Mouse (Mus musculus) retina, postnatal 1 day (tissue): ENCODE results near the gene Ak5.
"Not testable (repeated sequence)": the region's sequence is repeated elsewhere in the genome, so short reads cannot be mapped to it uniquely, and the experiment has no call there.

Experiments
- DNase-seq: peaks from one replicate; pipeline ENCODE4 v3.0.0-alpha.2; 2012

Gene Ak5

DNA sequence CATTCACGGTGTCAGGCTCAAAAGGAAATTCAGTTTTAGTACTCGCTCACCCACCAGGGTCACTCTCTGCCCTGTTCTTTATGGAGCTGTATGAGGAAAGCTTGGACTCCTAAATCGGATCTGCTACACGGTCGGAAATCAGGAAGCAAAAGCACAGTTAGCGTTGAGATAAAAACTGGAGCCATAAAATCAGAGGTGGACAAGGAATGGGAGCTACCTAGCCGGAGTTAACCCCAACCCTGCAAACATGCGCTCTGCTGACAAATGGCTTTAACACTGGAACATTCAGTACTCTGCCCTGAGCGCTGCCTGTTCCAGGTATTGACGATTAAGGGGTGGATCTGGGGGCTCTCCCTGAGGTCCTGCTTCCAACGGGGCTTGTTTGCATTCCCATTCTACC is 47.6 kb downstream of the Ak5 start:
- DNase-seq = no peak

DNA sequence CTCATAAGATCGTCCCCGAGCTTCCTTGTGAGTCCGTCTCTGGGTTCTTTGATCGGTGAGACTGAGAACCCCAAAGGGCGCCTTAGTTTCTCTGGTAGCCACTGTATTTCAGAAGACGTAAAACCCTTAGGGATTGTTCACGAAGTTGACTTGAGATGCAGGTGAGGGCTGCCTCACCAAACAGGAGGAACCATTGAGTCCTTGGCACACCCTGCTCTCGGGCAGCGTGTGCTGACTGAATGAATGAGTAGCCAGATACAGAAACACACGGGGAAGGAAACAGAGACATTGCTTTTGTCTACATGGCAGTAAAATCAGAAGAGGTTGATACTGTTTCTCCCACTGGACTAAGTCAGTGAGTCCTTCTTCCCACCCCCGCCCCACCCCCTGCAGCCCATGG is 48.1 kb downstream of the Ak5 start:
- no peak for DNase-seq

DNA sequence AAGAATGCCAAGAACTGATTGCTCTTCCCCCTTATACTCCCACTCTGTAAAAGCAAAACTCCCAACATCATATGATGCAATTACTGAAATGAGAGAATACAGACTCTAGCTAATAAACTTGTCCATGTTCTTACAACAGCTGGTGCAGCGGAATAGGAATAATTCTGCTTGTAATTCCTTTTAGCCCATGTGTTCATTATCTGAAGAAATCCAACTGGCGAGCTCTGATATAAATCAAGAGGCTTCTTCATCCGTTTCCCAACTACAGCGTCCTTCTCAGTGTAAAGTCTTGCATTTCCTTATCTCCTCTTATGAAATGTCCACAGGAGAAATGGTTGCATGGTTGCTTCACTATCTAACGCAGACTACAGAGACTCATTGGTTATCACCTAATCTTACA is 59.1 kb downstream of the Ak5 start:
- no peak for DNase-seq

DNA sequence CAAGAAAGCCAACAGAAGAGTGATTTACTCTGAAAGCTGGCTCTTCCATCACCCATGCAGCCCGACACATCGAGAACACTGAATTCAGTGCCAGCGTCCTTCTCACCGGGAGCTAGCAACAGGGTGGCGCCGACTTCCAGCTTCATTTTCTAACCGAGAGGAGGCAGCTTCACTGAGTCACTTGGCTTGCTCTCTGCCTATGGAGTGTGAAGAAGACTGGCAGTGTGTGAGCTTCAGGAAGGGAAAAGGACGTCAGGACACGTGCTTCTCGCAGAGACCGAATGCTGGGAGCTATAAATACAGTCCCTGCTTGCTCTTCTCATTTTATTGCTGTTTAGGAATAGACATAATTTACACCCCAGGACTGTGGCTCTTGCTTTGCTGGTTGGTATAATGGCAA is 62.3 kb downstream of the Ak5 start:
- DNase-seq = no peak

DNA sequence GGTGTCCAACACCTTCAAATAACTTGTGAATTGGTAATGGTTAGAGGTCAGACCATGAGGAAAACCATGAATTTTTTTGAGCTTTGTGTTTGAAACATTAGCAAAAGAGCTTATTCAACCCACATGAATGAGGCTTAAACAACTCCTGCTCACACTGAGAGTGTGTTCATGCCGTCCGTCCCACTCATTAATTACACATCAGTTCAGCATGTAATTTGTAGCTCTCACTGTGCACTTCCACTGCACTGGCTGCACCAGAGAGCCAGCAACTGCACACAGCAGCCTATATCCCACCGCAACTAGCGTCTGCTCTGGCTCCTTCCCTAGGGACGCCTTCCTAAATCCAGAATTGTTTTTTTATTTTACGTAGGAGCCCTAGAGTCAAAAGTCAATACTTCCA is 68.5 kb downstream of the Ak5 start:
- DNase-seq = no peak

DNA sequence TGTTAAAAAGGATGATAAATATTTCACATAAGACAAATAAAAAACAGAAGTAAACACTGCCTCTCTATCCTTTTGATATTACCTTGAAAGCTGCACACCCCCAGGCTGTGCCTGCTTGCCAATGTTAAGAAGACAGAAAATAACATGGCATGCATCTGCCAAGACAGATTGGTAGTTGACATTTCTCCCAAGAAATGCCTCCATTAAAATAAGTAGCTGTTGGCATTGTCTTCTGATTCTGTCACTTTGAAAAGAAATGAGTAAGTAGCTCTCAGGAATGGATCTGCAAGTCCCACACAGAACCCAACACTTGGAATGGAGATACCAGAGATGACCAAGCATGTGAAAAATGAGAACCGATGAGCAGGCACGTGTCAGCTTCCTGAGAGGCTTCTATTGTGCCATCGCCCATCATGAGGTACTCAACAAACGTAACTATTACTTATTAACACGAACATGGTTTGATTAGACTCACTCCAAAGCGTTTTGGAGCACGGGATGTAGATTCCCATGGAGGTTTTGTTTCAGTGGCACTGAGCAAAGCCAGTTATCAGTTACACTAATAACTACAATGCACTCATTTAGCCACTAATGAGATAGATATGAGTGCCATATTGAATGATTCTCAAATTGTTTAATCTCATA is 71.6 kb downstream of the Ak5 start:
- DNase-seq = no peak

DNA sequence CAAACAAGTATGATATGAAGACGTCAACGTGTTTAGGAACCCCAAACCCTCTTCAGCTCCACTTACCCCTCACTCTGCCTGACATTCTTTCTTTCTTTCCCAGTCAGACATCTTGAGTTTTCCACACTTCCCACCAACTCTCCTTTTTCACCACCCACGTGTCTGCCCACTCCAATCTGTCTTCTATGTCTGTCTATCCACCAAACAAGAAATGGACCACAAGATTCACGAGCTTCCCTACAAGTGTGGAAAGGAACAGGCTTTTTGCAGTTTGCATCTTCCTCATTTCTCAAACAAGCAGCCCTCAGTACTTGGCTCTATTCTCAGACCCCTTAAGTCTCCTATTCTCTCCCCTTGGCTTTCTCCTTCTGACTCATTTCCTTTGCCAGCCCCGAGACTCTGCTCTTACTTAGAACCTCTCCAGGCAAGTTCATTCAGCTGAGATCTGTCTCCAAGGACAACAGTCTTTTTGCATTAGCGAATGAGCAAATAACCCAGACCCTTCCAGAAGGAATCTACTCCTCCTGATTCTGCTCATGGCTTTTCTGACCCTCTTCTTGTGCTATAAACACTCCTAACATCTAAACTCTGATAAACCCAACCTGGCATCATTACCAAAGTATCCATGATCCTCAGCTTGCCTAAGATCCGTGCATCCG is 75.3 kb downstream of the Ak5 start:
- no peak for DNase-seq

DNA sequence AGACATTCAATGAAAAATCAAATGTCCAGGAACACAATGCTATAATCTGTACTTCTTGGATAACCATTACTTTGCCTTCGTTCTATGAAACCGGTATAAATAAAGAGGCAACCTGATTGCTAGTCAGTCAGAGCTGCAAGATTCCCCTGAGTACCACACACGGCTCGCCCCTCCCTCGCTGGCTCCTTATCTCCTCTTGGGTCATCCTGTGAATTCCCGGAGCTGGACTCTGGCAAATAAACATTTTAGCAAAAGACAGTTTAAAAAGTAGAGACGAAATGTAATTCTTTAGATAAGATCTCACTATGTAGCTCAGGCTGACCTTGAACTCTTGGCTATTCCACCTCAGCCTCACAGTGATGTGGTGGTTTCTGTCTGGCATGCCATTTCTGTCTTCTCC is 77.7 kb downstream of the Ak5 start:
- no peak for DNase-seq

DNA sequence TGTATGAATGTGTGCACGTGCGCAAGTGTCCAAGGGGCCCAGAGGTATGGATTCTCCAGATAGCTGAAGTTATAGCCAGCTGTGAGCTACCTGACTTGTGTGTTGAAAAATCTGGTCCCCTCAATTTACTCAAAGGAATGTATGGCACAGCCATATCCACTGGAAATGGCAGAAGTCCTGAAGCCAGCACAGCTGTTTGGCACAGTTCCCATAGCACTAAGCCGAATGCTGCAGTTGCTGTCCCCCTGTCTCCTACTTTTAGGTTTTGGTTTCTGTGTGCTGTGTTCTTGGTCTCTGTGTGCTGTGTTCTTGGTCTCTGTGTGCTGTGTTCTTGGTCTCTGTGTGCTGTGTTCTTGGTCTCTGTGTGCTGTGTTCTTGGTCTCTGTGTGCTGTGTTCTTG is 79.1 kb downstream of the Ak5 start:
- not testable (repeated sequence) for DNase-seq

DNA sequence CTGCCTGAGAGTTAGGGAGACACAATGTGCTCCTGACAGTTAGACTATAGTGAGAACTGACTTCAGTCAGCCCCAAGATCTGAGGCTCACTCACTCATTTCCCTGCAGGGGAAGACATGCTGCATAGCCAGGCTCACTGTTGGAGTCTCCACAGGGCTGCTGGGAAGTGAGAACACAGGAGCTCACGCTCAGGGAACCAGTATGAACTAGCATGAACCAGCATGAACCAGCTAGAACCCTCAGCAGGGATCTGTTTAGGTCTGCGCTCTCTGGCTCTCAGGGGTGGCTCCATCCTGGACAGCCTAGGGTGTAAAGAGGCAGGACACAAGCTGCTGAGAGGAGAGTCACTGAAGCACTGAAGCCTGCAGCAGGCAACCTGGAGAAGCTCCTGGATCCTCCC is 81.2 kb downstream of the Ak5 start:
- no peak for DNase-seq

DNA sequence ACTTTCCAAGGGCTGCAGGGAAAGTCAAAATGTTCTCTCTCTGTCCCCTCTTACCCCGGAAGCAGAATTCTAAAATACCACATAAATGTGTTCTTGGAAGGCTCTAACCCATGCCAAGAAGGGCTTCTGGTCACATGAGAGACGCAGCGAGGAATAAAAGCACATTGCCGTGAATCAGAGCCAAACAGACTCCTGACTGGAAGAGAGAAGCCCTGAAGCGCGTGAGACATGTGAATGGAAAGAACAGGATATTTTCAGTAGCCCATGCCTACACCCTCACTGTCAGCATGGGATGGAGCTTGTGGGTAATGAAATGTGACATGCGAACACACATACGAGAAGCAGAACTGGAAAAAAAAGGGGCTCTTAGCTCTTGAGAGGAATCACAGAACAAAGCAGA is 82.0 kb downstream of the Ak5 start:
- peak; percentile 54 for DNase-seq

DNA sequence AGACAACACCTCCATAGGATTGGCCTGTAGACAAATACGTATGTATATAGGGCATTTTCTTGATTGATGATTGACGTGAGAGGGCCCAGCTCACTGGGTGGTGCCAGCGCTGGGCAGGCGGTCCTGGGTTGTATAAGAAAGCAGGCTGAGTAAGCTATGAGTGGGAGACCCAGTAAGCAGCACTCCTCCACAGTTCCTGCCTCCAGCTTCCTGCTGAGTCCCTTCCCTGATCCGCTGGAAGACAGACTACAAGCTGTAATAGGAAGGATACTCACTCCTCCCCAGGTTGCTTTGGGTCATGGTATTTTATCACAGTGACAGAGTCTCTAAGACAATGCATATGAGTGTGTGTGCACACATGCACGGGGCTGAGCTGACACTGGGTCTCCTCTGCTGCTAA is 82.6 kb downstream of the Ak5 start:
- no peak for DNase-seq

DNA sequence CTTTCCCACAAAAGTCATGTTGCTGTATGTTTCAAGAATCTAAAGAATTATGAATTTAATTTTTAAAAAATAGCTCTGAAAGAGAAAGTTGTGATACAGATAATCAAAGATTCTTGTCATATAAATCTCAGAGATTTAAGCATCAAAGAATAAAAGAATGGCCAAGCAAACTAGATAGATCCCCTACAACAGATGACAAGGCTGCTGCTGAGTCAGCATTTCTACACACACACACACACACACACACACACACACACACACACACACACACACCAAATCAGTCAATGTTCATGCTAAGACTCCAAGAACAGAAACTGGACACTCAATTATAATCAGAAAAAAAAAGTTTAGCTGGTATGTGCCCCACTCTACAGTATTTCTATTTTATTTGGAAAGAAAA is 85.1 kb downstream of the Ak5 start:
- DNase-seq = no peak

DNA sequence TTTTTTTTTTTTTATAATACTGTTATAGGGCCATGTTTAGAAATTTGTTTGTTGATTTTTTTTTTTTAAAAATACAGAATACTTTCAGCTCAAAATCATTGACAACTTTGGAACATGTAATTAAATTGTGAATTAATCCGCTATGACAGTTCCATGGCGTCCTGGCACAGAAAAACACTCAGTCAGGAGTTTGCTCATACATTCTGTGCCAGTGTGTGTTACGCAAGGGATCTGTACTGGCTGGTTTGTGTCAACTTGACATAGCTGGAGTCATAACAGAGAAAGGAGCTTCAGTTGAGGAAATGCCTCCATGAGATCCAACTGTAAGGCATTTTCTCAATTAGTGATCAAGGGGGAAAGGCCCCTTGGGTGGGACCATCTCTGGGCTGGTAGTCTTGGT is 86.3 kb downstream of the Ak5 start:
- DNase-seq = not testable (repeated sequence)

DNA sequence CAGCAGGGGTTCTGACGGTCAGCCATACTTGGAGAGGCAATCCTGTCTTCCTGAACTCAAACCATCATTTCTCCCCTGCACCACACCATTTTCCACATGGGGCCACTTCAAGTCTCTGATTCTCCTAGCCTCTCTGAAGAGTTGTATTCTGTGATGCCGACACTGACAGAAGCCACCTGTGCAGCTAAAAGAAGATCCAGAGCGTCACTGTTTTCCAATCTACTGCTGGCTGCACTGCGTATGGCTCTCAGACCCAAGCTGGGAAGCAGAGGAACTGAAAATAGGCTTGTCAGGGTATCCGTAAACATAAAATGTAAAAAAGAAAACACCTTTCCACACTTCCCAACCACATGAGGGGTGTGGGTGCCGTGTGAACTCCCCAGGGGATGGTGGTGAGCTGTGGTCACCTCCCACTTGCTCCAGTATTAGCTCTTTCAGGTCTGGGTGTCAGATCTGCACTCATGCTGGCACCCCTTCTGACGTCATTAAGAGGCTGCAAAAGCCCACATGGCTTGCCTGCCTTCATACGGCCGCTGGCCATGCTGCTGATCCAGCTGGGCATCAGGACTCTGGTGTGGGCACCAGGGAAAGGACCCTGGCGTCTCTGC is 88.1 kb downstream of the Ak5 start:
- no peak for DNase-seq

DNA sequence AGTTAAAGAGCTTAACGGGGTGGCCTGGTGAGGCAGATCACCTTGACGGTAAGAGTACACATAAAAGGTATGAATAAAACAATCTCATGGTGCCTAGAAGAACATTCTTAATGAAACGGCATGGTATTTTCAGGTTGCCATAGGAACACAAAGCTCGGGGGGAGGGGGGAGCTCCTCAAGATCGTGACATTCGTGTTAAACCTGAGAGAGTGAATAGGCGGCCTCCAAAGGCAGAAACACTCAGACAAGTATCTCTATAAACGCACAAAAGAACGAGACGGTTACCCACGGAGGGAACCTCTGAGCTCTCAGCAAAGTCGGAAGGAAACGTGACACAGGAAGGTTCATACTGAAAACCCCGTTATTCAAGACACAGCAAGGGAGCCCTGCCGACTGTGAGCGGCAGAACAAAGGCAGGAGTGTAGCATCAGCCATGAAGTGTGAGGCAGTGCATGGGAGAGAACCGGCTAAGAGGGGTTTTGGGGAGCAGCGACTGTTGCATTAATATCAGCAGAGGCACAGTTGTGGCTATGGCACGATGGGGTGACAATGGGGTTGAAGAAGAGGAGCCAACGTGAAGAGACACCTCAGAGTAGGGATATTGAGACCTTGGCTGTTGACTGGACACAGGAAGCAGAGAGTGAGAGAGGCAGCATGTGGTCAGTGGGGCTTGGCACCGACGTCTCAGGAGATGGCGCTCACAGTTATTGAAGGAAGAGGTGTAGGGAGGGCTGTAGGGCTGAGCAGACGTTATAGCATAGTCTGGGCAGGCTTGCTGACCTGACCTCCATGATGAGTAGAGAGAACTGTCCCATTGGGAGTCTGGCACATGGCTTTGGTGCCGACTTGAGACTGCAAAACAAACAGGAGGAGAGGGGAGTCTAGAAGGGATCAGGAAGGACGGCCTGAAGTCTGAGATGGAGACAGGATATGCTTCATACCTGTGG is 89.6 kb downstream of the Ak5 start:
- no peak for DNase-seq

DNA sequence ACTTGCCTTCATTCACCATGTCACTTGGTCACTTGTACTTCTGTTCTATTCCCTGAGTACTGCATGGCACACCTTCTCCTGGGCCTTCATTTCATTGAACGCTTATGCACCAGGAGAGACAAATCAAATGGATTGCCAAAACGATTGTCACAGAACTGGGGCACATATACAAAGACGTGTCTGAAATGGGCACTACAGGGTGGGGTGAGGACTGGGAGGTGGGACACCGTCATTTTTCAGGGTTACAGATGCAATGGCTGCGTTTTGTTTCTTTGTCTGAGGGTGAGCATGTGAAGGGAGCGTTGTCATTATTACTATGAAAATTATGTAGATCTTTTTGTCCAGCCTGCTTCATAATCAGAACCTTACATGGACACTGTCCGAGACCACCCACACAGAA is 90.4 kb downstream of the Ak5 start:
- no peak for DNase-seq

DNA sequence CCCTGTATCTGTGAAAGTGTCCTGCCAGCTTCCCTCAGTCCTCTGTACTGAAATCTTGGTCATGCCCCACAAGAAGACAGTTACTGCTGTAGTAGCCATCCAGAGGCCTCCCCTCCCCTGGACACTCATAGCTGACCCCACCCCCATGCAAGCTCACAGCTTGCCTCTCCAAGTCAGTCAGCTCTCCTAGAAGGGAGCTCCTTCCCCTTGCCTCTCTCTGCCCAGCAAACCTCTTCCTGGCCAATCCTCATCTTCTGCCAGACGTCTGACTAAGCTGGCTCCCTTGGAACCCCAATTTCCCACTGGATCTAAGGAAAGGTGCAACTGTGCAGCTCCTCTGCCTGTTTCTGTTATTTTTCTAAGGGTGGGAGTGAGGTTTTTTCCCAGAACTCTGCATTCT is 90.9 kb downstream of the Ak5 start:
- no peak for DNase-seq

DNA sequence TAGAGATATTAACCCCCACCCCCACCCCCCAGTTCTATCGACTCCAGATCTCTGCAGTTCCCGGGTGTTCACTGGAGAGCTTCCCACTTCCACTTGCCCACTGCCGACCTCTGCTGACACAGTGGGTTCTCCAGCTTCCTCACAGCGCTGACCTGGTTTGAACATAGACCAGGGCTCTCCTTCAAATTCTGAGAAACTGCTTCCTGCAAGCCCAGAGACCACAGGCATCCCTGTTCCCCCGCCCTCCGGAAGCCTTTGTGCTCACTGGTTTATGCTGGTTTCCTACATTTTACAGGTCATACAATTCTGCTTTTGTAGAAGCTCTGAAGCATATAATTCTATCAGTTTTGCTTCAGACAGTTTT is 98.9 kb downstream of the Ak5 start:
- no peak for DNase-seq

DNA sequence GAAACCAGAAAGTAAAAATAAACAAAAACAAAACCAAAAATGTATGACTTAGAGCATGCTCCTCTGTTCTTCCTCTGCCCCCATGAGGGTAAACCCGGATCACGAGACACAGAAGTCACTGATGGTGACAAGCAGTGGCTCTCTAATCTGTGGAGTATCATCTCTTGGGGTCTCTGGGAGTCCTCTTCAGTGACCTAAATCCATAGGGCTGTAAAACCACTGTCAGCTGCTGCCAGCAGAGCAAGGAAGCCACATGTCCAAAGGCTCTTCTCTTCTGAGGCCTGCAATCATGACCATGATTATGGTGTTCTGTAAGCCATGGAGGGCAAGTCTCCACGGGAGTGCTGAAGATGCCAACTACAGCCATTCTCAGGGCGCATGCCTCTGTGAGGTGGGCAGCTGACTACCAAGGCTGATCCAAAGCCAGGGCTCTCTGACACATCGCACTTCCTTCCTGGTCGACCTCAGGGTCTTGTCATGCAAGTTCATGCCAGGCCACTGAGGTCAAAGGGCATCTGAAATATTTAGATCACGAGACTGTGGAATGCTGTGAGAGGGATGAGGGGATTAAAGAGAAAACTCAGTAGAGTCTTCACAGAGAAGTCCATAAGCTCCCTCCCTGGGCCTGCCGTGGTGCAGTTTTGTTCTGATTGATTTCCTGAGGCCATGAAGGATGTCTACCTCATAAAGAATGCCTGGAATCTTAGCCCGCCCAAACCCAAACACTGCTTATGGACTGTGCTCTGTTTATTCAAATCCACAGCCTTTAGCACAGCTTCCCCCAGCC is 99.5 kb downstream of the Ak5 start:
- no peak for DNase-seq

DNA sequence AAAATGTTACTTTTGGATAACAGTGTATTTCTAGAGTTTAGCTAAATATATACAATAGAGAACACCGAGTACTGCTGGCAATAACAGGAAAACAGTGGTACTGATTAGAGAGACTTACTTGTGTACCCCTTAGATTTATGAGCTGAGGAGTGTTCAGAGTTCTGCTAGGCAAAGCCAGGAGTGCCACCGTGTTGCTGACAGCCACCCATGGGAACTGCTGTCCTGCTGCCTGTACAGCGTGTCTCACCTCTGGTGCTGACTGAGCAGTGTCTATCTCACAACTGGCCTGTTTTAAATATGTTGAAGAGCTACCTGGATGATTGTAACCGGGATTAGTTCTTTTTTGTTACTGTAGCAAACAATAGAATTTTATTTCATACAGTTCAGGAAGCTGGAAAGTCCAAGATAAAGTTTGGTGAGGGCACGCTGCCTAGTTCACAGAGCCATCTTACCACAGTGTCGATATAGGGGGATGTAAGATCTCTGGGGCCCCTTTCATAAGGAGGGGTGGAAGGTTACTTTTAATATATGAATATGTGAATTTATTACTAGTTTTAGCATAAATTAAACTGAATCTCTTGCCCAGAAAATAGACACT is 103.5 kb downstream of the Ak5 start:
- no peak for DNase-seq

DNA sequence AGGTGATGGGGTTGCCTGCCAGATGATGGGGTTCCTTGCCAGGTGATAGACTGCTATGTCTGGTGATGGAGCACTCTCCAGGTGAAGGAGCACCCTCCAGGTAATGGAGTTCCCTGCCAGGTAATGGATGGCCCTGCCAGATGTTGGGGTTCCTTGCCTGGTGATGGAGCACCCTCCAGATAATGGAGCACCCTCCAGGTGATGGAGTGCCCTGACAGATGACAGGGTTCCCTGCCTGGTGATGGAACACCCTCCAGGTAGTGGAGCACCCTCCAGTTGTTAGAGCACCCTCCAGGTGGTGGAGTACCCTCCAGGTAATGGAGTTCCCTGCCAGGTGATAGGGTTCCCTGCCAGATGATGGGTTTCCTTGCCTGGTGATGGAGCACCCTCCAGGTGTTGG is 104.3 kb downstream of the Ak5 start:
- no peak for DNase-seq
